Mouse (Mus musculus) heart, adult 2 months (tissue): ENCODE results near the gene Cutal. TPM values are rescaled to one million over a fixed set of nuclear protein-coding genes. Genes with fewer than 3 reads are reported as not detected.
A peak's percentile ranks its signal among the peaks of the same experiment; 100 is the strongest.

ENCODE experiments used
- DNase-seq, 2 experiments: peaks; one replicate each; pipeline ENCODE4 v3.0.0; 2021
- H3K27ac ChIP-seq: fragments of 200-600 bp; 2 replicates; pipeline ENCODE4 v1.8.1; 2022
- H3K27me3 ChIP-seq: fragments of 200-500 bp; 2 replicates; pipeline ENCODE4 v1.6.1; 2012; ENCODE audit warnings: mild to moderate bottlenecking, low read length, inconsistent platforms, mixed read lengths; ENCODE audit not compliant: control insufficient read depth, insufficient read depth
- H3K36me3 ChIP-seq: fragments of 200-500 bp; 2 replicates; pipeline ENCODE4 v1.6.1; 2012; ENCODE audit warnings: low read length, inconsistent platforms; ENCODE audit not compliant: control insufficient read depth, insufficient read depth
- H3K4me1 ChIP-seq: fragments of 200-500 bp; 2 replicates; pipeline ENCODE4 v1.6.1; 2011; ENCODE audit warnings: low read length; ENCODE audit not compliant: control insufficient read depth, insufficient read depth
- H3K4me3 ChIP-seq: fragments of 200-600 bp; 2 replicates; pipeline ENCODE4 v1.8.1; 2022
- H3K79me2 ChIP-seq: fragments of 200-500 bp; replicated peaks from 2 replicates; pipeline ENCODE4 v1.6.1; 2012; ENCODE audit warnings: mild to moderate bottlenecking, inconsistent platforms, low read length, moderate library complexity, mixed read lengths; ENCODE audit not compliant: control insufficient read depth, insufficient read depth
- H3K9ac ChIP-seq: fragments of 200-500 bp; 2 replicates; pipeline ENCODE4 v1.6.1; 2012; ENCODE audit warnings: low read depth, mild to moderate bottlenecking, control low read depth, inconsistent platforms, low read length, mixed read lengths
- CTCF ChIP-seq: fragments of 200-600 bp; IDR thresholded peaks from 2 replicates; pipeline ENCODE4 v1.8.1; 2022; ENCODE audit warnings: antibody characterized with exemption, mild to moderate bottlenecking, moderate library complexity
- EP300 ChIP-seq: fragments of 200-500 bp; IDR thresholded peaks from 2 replicates; pipeline ENCODE4 v1.6.1; 2011; ENCODE audit warnings: low read depth, low read length, control low read depth; ENCODE audit not compliant: insufficient read depth
- POLR2A ChIP-seq: fragments of 200-500 bp; IDR thresholded peaks from 2 replicates; pipeline ENCODE4 v1.6.1; 2011; ENCODE audit warnings: mild to moderate bottlenecking, low read depth, low read length, control low read depth; ENCODE audit not compliant: insufficient read depth
- WGBS: fragments of 180-500 bp; shearing (Covaris S2); methylation state at CpG from one replicate; pipeline ENCODE4 v1.1.7; 2018; 5-methylcytosine and 5-hydroxymethylcytosine counted together
- intact Hi-C: fragments of 180-260 bp; cut with DNase I; formaldehyde crosslinking; loops from one replicate; pipeline ENCODE4 v1.15.1; 2025
- polyA plus RNA-seq: library from polyadenylated mRNA; depleted of rRNA; stranded (reverse); fragments of >200 nt; gene quantifications from 2 replicates; pipeline ENCODE4 v1.2.3, GENCODE M21; 2012
- total RNA-seq, 2 experiments: library from RNA; stranded (reverse); gene quantifications; 2 replicates each; pipeline ENCODE4 v1.2.3; 2021

The Cutal gene
- total and polyA plus RNA-seq, 3 experiments: 0.37 to 1.7 (median 0.61) TPM

DNA sequence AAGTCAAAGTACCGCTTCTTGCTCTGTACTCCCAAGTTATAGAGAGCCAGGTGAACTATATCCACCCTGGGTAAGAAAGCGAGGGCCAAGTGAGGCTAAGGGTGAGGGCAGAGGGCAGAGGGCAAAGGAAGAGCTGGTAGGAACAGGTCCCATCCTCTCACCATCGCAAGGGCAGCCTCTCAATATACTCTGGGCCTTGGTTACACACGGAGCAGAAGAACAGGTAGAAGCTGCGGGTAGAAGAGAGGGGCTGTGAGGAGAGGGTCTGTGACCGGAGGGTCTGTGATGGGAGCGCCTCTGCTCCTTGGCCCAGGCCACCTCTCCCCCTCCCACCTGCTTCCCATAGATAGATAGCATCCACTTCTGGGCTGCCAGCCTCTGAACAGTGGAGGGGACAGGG is 29.0 kb downstream of the Cutal start:
- H3K36me3 ChIP-seq: no peaks in the 10 kb centered on the region
- intact Hi-C loops: loop anchor here (5.0 to 10.0 kb wide), 2 partner anchors 69 to 128 kb away; partner anchors contain the start of gene Hspa5
- TF ChIP-seq CTCF: no peak
- TF ChIP-seq EP300: no peak
- no peak for TF ChIP-seq POLR2A
- H3K4me1 ChIP-seq: no peaks in the 10 kb centered on the region; the same call in 1 of the 2 replicates
- no peaks in the 10 kb centered on the region for H3K27me3 ChIP-seq
- no peak for DNase-seq
- H3K27ac ChIP-seq: no peak overlapping the region
- 97% methylated on average over 7 of the region's 7 CpGs for WGBS
- no peaks in the 10 kb centered on the region for H3K79me2 ChIP-seq
- H3K4me3 ChIP-seq: no peak overlapping the region
- no peak overlapping the region for H3K9ac ChIP-seq

DNA sequence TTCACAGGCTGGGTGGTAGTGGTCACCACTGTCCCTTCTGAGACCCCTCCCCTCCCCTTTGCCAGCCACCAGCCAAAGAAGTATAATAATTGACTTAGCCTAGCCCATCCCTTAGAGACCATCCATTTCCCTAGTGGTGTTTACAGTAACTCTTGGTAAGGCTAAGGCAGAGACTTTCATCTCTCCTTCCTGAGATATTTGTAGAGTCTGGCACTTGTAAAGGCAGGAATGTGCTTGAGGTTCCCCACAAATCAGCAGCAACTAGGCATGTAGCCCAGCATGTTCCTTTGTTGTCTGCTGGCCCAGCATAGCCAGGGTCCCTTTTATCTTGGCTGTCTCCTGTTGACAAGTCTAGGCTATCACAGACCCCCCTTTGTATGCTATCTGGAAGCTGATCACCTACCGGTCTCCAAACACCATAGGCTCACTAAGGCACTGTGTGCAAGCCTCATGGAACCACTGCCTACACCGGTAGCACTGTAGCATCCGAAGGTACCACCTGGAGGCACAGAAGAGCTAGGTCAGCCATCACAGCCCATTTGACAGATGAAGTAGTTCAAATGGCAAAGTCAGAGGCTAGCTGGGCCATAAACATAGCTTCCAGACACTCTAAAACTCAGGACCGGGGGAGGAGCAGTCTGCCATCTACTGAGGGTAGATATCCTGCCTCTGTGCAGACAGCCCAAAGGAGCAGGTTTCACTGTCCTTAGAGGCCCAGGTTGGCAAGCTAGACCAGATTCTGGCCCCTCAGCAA is 29.6 kb downstream of the Cutal start:
- no peaks in the 10 kb centered on the region; the same call in 1 of the 2 replicates for H3K4me1 ChIP-seq
- no peak overlapping the region for H3K4me3 ChIP-seq
- intact Hi-C loops: loop anchor here (2.0 to 10.0 kb wide), 3 partner anchors 33 to 129 kb away; partner anchors contain the start of gene Hspa5
- TF ChIP-seq POLR2A: no peak
- no peak for TF ChIP-seq EP300
- no peak for TF ChIP-seq CTCF
- no peak for DNase-seq
- no peak overlapping the region for H3K9ac ChIP-seq
- H3K79me2 ChIP-seq: no peaks in the 10 kb centered on the region
- peak overlapping the region; percentile 81; the same call in 1 of the 2 replicates for H3K27ac ChIP-seq
- no peaks in the 10 kb centered on the region for H3K36me3 ChIP-seq
- no peaks in the 10 kb centered on the region for H3K27me3 ChIP-seq
- 75% methylated on average over 4 of the region's 4 CpGs for WGBS

DNA sequence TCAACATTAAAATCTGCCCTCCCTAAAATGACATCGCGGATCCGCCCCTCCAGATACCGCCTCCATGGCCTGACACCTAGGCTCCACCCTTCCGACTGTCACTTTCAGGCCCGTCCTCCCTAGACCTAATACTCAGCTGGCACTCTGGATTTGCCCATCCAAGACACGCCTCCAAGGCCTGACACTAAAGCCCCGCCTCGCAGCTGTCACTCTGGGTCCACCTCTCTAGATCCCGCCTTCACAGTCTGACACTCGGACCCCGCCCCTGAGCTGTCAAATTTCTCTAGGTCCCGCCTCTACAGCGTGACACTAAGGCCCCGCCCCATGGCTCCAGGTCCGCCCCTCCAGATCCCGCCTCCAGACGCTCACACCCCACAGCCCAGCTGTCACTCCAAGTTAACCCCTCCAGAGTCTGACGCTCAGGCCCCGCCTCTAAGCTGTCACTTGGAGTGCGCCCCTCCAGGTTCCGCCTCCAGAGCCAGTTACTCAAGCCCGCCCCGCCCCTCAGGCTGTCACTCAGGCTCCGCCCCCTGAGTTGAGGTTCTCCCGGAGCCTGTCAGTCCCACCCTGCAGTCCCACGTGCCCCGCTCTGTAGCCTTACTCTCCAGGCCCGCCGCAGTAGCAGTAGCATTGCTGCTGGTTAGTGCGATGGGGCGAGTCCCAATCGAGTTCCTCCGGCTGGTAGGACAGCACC is 30.8 kb downstream of the Cutal start:
- Histone ChIP-seq H3K9ac (peak overlapping the region; percentile 54), H3K27ac (peak overlapping the region; percentile 81)
- WGBS: 1% methylated on average over 34 of the region's 34 CpGs

DNA sequence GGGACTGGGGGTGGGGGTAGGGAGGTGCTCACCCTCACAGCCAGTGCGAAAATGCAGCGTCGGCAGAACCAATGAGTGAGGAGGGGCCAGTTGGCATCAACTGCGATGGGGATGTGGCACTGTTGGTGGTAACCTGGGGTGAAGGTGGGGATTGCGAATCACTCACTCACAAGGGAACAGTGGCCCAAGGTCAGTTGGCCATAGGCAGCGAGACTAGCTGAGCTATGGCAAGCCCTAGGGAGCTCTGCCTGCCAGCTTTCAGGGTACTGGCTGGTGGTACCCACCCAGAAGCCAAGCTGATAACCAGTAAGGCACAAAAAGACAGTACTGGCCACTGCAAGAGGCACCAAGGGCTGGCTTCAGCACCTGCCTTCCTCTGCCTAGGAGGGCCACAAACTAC is 32.2 kb downstream of the Cutal start:
- H3K9ac ChIP-seq: no peak overlapping the region
- no peaks in the 10 kb centered on the region for H3K79me2 ChIP-seq
- no peak for TF ChIP-seq EP300
- TF ChIP-seq POLR2A: no peak
- TF ChIP-seq CTCF: no peak
- 83% methylated on average over 6 of the region's 6 CpGs for WGBS
- H3K27me3 ChIP-seq: no peaks in the 10 kb centered on the region
- H3K4me3 ChIP-seq: no peak overlapping the region
- no peaks in the 10 kb centered on the region; the same call in 1 of the 2 replicates for H3K4me1 ChIP-seq
- no peak for DNase-seq
- no peaks in the 10 kb centered on the region for H3K36me3 ChIP-seq
- no peak overlapping the region for H3K27ac ChIP-seq
- intact Hi-C loops: loop anchor here (10.0 kb wide), 1 partner anchor 132 kb away; the partner anchor contains the start of gene Hspa5

More for the DNA sequence above, 30.8 kb downstream of the Cutal start:
- no peaks in the 10 kb centered on the region for H3K36me3 ChIP-seq
- peak; percentile 57; the same call in 1 of the 2 replicates for TF ChIP-seq EP300
- no peak for TF ChIP-seq CTCF
- TF ChIP-seq POLR2A: peak; percentile 81
- no peaks in the 10 kb centered on the region; the same call in 1 of the 2 replicates for H3K4me1 ChIP-seq
- no peaks in the 10 kb centered on the region for H3K79me2 ChIP-seq
- DNase-seq: peak; percentile 97 to 99
- H3K4me3 ChIP-seq: peak overlapping the region; percentile 44
- H3K27me3 ChIP-seq: no peaks in the 10 kb centered on the region
- intact Hi-C loops: loop anchor here (2.0 to 10.0 kb wide), 3 partner anchors 34 to 130 kb away; partner anchors contain the start of gene Hspa5

DNA sequence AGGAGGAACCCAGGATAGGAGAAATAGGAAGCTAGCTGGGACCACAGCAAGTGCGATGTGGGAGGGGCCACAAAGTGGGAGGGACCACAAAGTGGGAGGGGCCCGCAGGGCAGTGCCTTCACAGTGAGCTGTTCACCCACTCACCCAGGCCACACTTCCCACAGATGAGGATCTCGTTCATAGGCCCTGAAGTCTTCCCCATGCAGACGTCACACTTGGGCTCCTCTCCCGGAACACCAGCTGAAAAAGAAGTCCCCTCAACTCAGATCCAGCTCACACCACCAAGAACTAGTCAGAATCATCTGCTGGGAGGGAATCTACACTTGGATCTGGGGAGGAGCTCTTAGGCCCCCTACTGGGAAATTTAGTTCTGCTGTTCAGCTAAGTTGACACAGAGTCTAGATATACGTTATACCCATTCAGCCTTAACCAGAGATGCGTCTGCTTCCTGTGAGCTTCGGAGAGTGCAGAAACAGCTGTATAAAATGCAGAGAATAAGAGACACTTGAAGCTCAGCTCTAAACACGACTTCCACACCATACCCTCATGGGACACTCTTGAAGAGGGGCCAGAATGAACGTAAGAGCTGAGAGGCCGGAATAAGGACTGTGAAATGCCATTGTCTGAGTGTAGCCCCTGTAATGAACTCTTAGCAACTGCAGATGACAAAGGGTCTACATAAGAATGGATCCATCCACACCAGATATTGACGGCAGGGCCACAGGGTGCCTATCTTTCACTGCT is 32.8 kb downstream of the Cutal start:
- no peaks in the 10 kb centered on the region; the same call in 1 of the 2 replicates for H3K4me1 ChIP-seq
- no peaks in the 10 kb centered on the region for H3K79me2 ChIP-seq
- TF ChIP-seq POLR2A (no peak), CTCF (peak; percentile 35)
- H3K27ac ChIP-seq: no peak overlapping the region
- H3K9ac ChIP-seq: no peak overlapping the region
- peak; percentile 73 to 76 for DNase-seq
- no peak overlapping the region for H3K4me3 ChIP-seq
- H3K36me3 ChIP-seq: no peaks in the 10 kb centered on the region
- H3K27me3 ChIP-seq: no peaks in the 10 kb centered on the region
- intact Hi-C loops: loop anchor here (10.0 kb wide), 1 partner anchor 132 kb away; the partner anchor contains the start of gene Hspa5
- WGBS: 52% methylated on average over 12 of the region's 12 CpGs
